Comparison of ENCODE assay signal across 27 mouse cellular contexts in genomic region chr16:71973811-71974210, GRCm38 (mm10).
"Had no signal": no experiment of that assay in that cellular context is flagged by ENCODE, and none has a peak within 500 bp of the region (broad histone marks: within the 10 kb centered on the region; RNA-seq: fewer than 3 reads in every experiment).

No protein-coding gene starts in this region.

- H3K4me3 ChIP-seq: gastrocnemius, adult 2 months; heart, embryonic 12.5 days; hindbrain, embryonic 10.5 days; hindbrain, embryonic 12.5 days; intestine, embryonic 15.5 days; kidney, embryonic 15.5 days; limb, embryonic 13.5 days; limb, embryonic 15.5 days; liver, embryonic 12.5 days had no signal

- H3K27ac ChIP-seq: gastrocnemius, adult 2 months; hindbrain, embryonic 10.5 days; hindbrain, embryonic 12.5 days; hindbrain, embryonic 14.5 days; intestine, embryonic 15.5 days; kidney, embryonic 15.5 days; kidney, postnatal 0 days; limb, embryonic 13.5 days; limb, embryonic 15.5 days; liver, embryonic 12.5 days; liver, embryonic 14.5 days had no signal

- H3K27me3 ChIP-seq: heart, embryonic 12.5 days; hindbrain, embryonic 12.5 days; intestine, embryonic 15.5 days; kidney, embryonic 15.5 days; limb, embryonic 13.5 days; limb, embryonic 15.5 days; liver, embryonic 12.5 days had no signal

- ATAC-seq: hindbrain, embryonic 16.5 days; inflammation-experienced regulatory T-cells, adult 6 months; intestine, embryonic 15.5 days; liver, embryonic 12.5 days had no signal

- H3K9ac ChIP-seq: heart, embryonic 12.5 days; hindbrain, embryonic 12.5 days; hindbrain, embryonic 14.5 days; intestine, embryonic 15.5 days; kidney, embryonic 15.5 days; limb, embryonic 13.5 days; limb, embryonic 15.5 days; liver, embryonic 12.5 days; liver, embryonic 14.5 days had no signal

- DNase-seq: gastrocnemius, adult 2 months; gastrocnemius, postnatal 10 days; gastrocnemius, postnatal 25 days; heart, adult 18-20 months; heart, postnatal 10 days; heart, postnatal 4 days; kidney, adult 11 months; kidney, adult 2 months; kidney, adult 9 months; kidney, postnatal 14 days; kidney, postnatal 36 days; layer of hippocampus, adult 9-11 months; layer of hippocampus, postnatal 36 days; left cerebral cortex, postnatal 4 days had no signal

- H3K36me3 ChIP-seq: heart, embryonic 12.5 days; hindbrain, embryonic 10.5 days; hindbrain, embryonic 12.5 days; intestine, embryonic 15.5 days; kidney, embryonic 15.5 days; limb, embryonic 13.5 days; limb, embryonic 15.5 days; liver, embryonic 12.5 days had no signal

- H3K9me3 ChIP-seq: heart, embryonic 12.5 days; hindbrain, embryonic 10.5 days; hindbrain, embryonic 12.5 days; intestine, embryonic 15.5 days; kidney, embryonic 15.5 days; limb, embryonic 13.5 days; limb, embryonic 15.5 days; liver, embryonic 12.5 days had no signal

- H3K4me1 ChIP-seq: heart, embryonic 12.5 days; hindbrain, embryonic 10.5 days; hindbrain, embryonic 12.5 days; intestine, embryonic 15.5 days; kidney, embryonic 15.5 days; limb, embryonic 13.5 days; limb, embryonic 15.5 days; liver, embryonic 12.5 days had no signal

- H3K4me2 ChIP-seq: heart, embryonic 12.5 days; hindbrain, embryonic 12.5 days; hindbrain, embryonic 14.5 days; intestine, embryonic 15.5 days; kidney, embryonic 15.5 days; limb, embryonic 13.5 days; limb, embryonic 15.5 days; liver, embryonic 12.5 days had no signal
